Mouse (Mus musculus): ENCODE data around the gene Heatr3. TPM values are rescaled to one million over a fixed set of nuclear protein-coding genes. Genes with fewer than 3 reads are reported as not detected.
"Not testable (repeated sequence)": the region's sequence is repeated elsewhere in the genome, so short reads cannot be mapped to it uniquely, and the experiment has no call there.

Heatr3 gene
- polyA plus RNA-seq, 1 experiment = 15.1 TPM

- Histone ChIP-seq H3K4me3 (replicated peaks; ENCODE audit: control insufficient read depth, low read depth, low read length) (peak within 1 kb of the TSS; percentile 95), H3K27ac (ENCODE audit: control insufficient read depth, insufficient read depth, low read depth, low read length, poor library complexity) (peak within 1 kb of the TSS; percentile 100), H3K4me1 (ENCODE audit: control insufficient read depth, insufficient read depth, low read length) (peaks cover 3% of the 10 kb centered on the region)
- TF ChIP-seq CTCF (IDR thresholded peaks at IDR 0.05; ENCODE audit: control insufficient read depth, insufficient read depth, low read length) (no peak), POLR2A (IDR thresholded peaks at IDR 0.05; ENCODE audit: borderline replicate concordance, control insufficient read depth, low read depth, low read length) (peak; percentile 38; the same call in 1 of the 2 replicates)
- under 1% methylated on average over 96 of the region's 97 CpGs for WGBS
Observed at GRCm38 (mm10) chr8:88198945-88199571, 61.4 kb downstream of the Heatr3 start, which contains the start of gene Tent4b. TSS of gene Tent4b (plus strand) at chr8:88199213.

DNA sequence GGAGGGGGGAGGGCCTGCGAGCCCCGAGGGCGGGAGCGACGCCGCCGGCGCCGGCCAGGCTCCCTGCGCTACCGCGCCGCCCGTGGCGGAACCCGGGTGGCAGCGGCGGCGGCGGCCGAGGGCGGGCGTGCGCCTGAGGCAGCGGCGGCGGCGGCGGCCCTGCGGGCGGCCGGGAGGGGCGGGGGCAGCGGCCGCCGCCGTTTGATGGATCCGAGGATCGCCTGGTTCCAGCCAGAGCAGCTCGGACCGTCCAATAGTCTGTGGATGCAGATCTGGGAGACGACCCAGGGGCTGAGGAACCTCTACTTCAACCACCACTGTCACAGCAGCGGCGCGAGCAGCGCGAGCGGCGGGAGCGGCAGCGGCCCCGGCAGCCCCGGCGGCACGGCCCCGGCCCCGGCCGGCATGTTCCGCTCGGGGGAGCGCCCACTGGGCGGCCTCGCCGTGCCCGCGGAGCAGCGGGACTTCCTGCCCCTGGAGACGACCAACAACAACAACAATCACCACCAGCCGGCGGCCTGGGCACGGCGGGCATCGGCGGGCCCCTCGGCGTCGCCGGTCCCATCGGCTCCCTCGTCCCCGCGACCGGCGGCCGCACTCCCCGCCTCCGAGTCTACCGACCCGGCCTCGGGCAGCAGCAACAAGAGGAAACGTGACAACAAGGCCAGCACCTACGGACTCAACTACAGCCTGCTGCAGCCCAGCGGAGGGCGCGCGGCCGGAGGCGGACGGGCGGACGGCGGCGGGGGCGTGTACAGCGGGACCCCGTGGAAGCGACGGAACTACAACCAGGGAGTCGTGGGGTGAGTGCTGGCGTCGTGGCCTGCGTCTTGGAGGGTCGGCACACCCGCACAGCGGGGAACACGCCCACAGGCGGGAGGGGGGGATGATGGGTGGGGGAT, 62.3 kb downstream of the Heatr3 start:
- peak overlapping the region; percentile 100 for H3K27ac ChIP-seq (ENCODE audit: control insufficient read depth, insufficient read depth, low read depth, low read length, poor library complexity)
- peak overlapping the region; percentile 91 for H3K4me3 ChIP-seq (replicated peaks; ENCODE audit: control insufficient read depth, low read depth, low read length)
- whole genome bisulfite sequencing = 3% methylated on average over 115 of the region's 117 CpGs
- no peak for TF ChIP-seq CTCF (IDR thresholded peaks at IDR 0.05; ENCODE audit: control insufficient read depth, insufficient read depth, low read length)
- TF ChIP-seq POLR2A (IDR thresholded peaks at IDR 0.05; ENCODE audit: borderline replicate concordance, control insufficient read depth, low read depth, low read length) = no peak
- peaks cover 3% of the 10 kb centered on the region for H3K4me1 ChIP-seq (ENCODE audit: control insufficient read depth, insufficient read depth, low read length)

GRCm38 (mm10) chr8:88200724-88201495, 63.3 kb downstream of the Heatr3 start:
- Histone ChIP-seq H3K27ac (ENCODE audit: control insufficient read depth, insufficient read depth, low read depth, low read length, poor library complexity) (no peak overlapping the region), H3K4me1 (ENCODE audit: control insufficient read depth, insufficient read depth, low read length) (peaks cover 3% of the 10 kb centered on the region)
- WGBS = 18% methylated on average over 10 of the region's 10 CpGs

GRCm38 (mm10) chr8:88201641-88202040, 64.0 kb downstream of the Heatr3 start:
- 72% methylated on average over 3 of the region's 3 CpGs for WGBS
- no peak for TF ChIP-seq CTCF (IDR thresholded peaks at IDR 0.05; ENCODE audit: control insufficient read depth, insufficient read depth, low read length)
- no peak for TF ChIP-seq POLR2A (IDR thresholded peaks at IDR 0.05; ENCODE audit: borderline replicate concordance, control insufficient read depth, low read depth, low read length)
- Histone ChIP-seq H3K27ac (ENCODE audit: control insufficient read depth, insufficient read depth, low read depth, low read length, poor library complexity) (no peak overlapping the region), H3K4me3 (replicated peaks; ENCODE audit: control insufficient read depth, low read depth, low read length) (no peak overlapping the region), H3K4me1 (ENCODE audit: control insufficient read depth, insufficient read depth, low read length) (peaks cover 3% of the 10 kb centered on the region)

More at GRCm38 (mm10) chr8:88200724-88201495, 63.3 kb downstream of the Heatr3 start:
- TF ChIP-seq POLR2A (IDR thresholded peaks at IDR 0.05; ENCODE audit: borderline replicate concordance, control insufficient read depth, low read depth, low read length) (no peak), CTCF (IDR thresholded peaks at IDR 0.05; ENCODE audit: control insufficient read depth, insufficient read depth, low read length) (no peak)
- H3K4me3 ChIP-seq (replicated peaks; ENCODE audit: control insufficient read depth, low read depth, low read length) = peak overlapping the region; percentile 91

- no peak overlapping the region for H3K27ac ChIP-seq (ENCODE audit: control insufficient read depth, insufficient read depth, low read depth, low read length, poor library complexity)
- H3K4me1 ChIP-seq (ENCODE audit: control insufficient read depth, insufficient read depth, low read length) = no peaks in the 10 kb centered on the region; the same call in 1 of the 2 replicates
- TF ChIP-seq CTCF (IDR thresholded peaks at IDR 0.05; ENCODE audit: control insufficient read depth, insufficient read depth, low read length) (no peak), POLR2A (IDR thresholded peaks at IDR 0.05; ENCODE audit: borderline replicate concordance, control insufficient read depth, low read depth, low read length) (no peak)
- no peak overlapping the region for H3K4me3 ChIP-seq (replicated peaks; ENCODE audit: control insufficient read depth, low read depth, low read length)
- WGBS = 88% methylated on average over 9 of the region's 9 CpGs
Observed at GRCm38 (mm10) chr8:88206016-88206415, 68.4 kb downstream of the Heatr3 start.

DNA sequence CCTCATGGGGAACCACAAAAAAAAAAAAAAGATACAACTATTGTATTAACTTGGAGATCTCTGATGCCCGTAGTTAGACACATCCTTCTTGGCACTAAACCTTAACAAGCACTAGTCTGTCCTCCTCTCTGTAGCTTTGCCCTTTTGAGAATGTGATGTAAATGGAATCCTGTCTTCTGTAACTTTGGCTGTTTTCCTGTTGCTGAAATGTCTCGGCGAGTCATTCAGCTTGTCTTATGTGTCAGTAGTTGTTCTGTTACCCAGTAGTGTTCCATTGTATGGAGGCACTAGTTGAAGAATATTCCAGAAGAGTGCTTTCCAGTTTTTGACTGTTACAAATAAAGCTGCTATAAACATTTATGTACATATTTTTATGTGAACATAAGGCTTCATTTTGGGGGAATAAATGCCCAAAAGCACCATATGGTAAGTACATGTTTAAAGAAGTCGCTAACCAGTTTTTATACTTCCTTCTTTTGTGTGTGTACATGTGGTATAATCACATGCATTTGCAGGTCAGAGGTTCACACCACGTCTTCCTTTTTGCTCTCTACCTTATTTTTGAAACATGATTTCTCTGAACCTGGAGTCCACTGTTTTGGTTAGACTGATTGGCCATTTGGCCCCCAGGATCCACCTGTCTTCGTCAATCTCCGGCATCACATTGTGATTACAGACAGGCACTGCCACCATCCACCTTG, 69.6 kb downstream of the Heatr3 start:
- no peaks in the 10 kb centered on the region; the same call in 1 of the 2 replicates for H3K4me1 ChIP-seq (ENCODE audit: control insufficient read depth, insufficient read depth, low read length)
- 47% methylated on average over 7 of the region's 7 CpGs for WGBS
- no peak overlapping the region for H3K4me3 ChIP-seq (replicated peaks; ENCODE audit: control insufficient read depth, low read depth, low read length)
- no peak overlapping the region for H3K27ac ChIP-seq (ENCODE audit: control insufficient read depth, insufficient read depth, low read depth, low read length, poor library complexity)
- TF ChIP-seq CTCF (IDR thresholded peaks at IDR 0.05; ENCODE audit: control insufficient read depth, insufficient read depth, low read length) (no peak), POLR2A (IDR thresholded peaks at IDR 0.05; ENCODE audit: borderline replicate concordance, control insufficient read depth, low read depth, low read length) (no peak)

- H3K4me3 ChIP-seq (replicated peaks; ENCODE audit: control insufficient read depth, low read depth, low read length); H3K4me1 ChIP-seq (ENCODE audit: control insufficient read depth, insufficient read depth, low read length); H3K27ac ChIP-seq (ENCODE audit: control insufficient read depth, insufficient read depth, low read depth, low read length, poor library complexity): not testable (repeated sequence)
- WGBS = 82% methylated on average over 6 of the region's 6 CpGs
Observed at GRCm38 (mm10) chr8:88209930-88210827, 72.5 kb downstream of the Heatr3 start.
